Mouse (Mus musculus): ENCODE data around the gene Tspan9. TPM values are rescaled to one million over a fixed set of nuclear protein-coding genes. Genes with fewer than 3 reads are reported as not detected.

Tspan9 gene
- polyA plus RNA-seq, 1 experiment from 2014 or later: 34.5 TPM

GRCm38 (mm10) chr6:128010135-128010971 is 133.0 kb downstream of the Tspan9 start:
- WGBS: 62% methylated on average over 11 of the region's 11 CpGs
- Histone ChIP-seq H3K27me3 (peaks cover 3% of the 10 kb centered on the region; the same call in 1 of the 2 replicates), H3K27ac (0 out of 2 replicates have a peak overlapping the region, but pooled peaks have one; percentile 5), H3K4me1 (peaks cover 22% of the 10 kb centered on the region), H3K9me3 (no peaks in the 10 kb centered on the region), H3K36me3 (replicated peaks) (no peaks in the 10 kb centered on the region), H3K9ac (no peak overlapping the region), H3K4me2 (no peak overlapping the region), H3K4me3 (replicated peaks) (no peak overlapping the region)
- no peak for ATAC-seq (ENCODE audit: low FRiP score)

DNA sequence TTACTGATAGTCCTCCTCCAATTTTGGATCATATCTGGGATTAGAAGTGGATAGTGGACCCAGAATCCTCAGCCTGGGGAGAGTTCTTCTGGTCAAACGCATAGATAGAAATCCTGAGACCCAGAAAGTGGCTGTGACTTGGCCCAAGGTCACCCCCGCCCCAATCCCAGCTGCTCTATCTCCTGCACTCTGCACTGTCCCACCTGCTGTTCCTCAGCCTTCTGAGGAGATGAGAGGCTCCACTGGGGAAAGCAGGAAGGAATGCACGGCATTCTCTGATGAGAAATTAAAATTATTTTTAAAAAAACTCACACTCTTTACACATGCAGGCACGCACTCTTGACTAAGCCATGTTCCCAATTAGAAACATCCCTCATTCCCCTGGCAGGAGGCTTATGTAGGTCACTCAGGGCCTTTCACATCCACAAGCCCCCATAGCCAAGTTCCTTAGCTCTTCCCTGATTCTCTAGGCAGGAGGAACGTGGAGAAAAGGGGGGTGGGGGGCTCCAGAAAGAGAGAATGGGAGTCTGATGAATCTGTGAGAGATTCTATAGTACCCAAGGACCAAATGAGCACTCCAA is 135.3 kb downstream of the Tspan9 start:
- H3K27me3 ChIP-seq: peaks cover 7% of the 10 kb centered on the region; the same call in 1 of the 2 replicates
- peaks cover 29% of the 10 kb centered on the region for H3K4me1 ChIP-seq
- H3K9me3 ChIP-seq: no peaks in the 10 kb centered on the region
- no peak overlapping the region for H3K9ac ChIP-seq
- no peaks in the 10 kb centered on the region for H3K36me3 ChIP-seq (replicated peaks)
- no peak overlapping the region for H3K27ac ChIP-seq
- ATAC-seq (ENCODE audit: low FRiP score): no peak
- 74% methylated on average over 5 of the region's 5 CpGs for WGBS
- H3K4me3 ChIP-seq (replicated peaks): no peak overlapping the region
- no peak overlapping the region for H3K4me2 ChIP-seq

- peaks cover 7% of the 10 kb centered on the region; the same call in 1 of the 2 replicates for H3K27me3 ChIP-seq
- H3K36me3 ChIP-seq (replicated peaks): no peaks in the 10 kb centered on the region
- H3K4me1 ChIP-seq: peaks cover 31% of the 10 kb centered on the region
- no peak overlapping the region for H3K9ac ChIP-seq
- no peak overlapping the region for H3K4me3 ChIP-seq (replicated peaks)
- no peaks in the 10 kb centered on the region for H3K9me3 ChIP-seq
- WGBS: 86% methylated on average over 12 of the region's 12 CpGs
- no peak overlapping the region for H3K4me2 ChIP-seq
- H3K27ac ChIP-seq: no peak overlapping the region
- ATAC-seq (ENCODE audit: low FRiP score): no peak
Measured at GRCm38 (mm10) chr6:128007241-128007701, 136.1 kb downstream of the Tspan9 start.

GRCm38 (mm10) chr6:128006156-128006555 is 137.2 kb downstream of the Tspan9 start:
- Histone ChIP-seq H3K9me3 (no peaks in the 10 kb centered on the region), H3K4me2 (no peak overlapping the region), H3K27ac (no peak overlapping the region), H3K27me3 (peaks cover 7% of the 10 kb centered on the region; the same call in 1 of the 2 replicates), H3K4me1 (peaks cover 30% of the 10 kb centered on the region), H3K36me3 (replicated peaks) (no peaks in the 10 kb centered on the region), H3K4me3 (replicated peaks) (no peak overlapping the region), H3K9ac (no peak overlapping the region)
- 64% methylated on average over 8 of the region's 8 CpGs for WGBS
- no peak for ATAC-seq (ENCODE audit: low FRiP score)

- H3K4me1 ChIP-seq: peaks cover 23% of the 10 kb centered on the region
- no peaks in the 10 kb centered on the region for H3K9me3 ChIP-seq
- no peak overlapping the region for H3K9ac ChIP-seq
- no peak overlapping the region for H3K4me2 ChIP-seq
- 82% methylated on average over 16 of the region's 16 CpGs for WGBS
- no peak overlapping the region for H3K27ac ChIP-seq
- no peaks in the 10 kb centered on the region for H3K36me3 ChIP-seq (replicated peaks)
- ATAC-seq (ENCODE audit: low FRiP score): no peak
- H3K4me3 ChIP-seq (replicated peaks): no peak overlapping the region
- H3K27me3 ChIP-seq: 0 out of 2 replicates have a peak, but pooled peaks cover 4% of the 10 kb centered on the region
Measured at GRCm38 (mm10) chr6:128004544-128004943, 138.8 kb downstream of the Tspan9 start.

GRCm38 (mm10) chr6:128003542-128003941 is 139.9 kb downstream of the Tspan9 start:
- no peak overlapping the region for H3K4me2 ChIP-seq
- no peaks in the 10 kb centered on the region for H3K36me3 ChIP-seq (replicated peaks)
- peaks cover 23% of the 10 kb centered on the region for H3K4me1 ChIP-seq
- ATAC-seq (ENCODE audit: low FRiP score): no peak
- no peaks in the 10 kb centered on the region for H3K9me3 ChIP-seq
- H3K4me3 ChIP-seq (replicated peaks): no peak overlapping the region
- H3K9ac ChIP-seq: no peak overlapping the region
- H3K27ac ChIP-seq: no peak overlapping the region
- WGBS: 69% methylated on average over 5 of the region's 5 CpGs
- H3K27me3 ChIP-seq: 0 out of 2 replicates have a peak, but pooled peaks cover 4% of the 10 kb centered on the region

GRCm38 (mm10) chr6:128002667-128003066 is 140.7 kb downstream of the Tspan9 start:
- Histone ChIP-seq H3K27ac (no peak overlapping the region), H3K36me3 (replicated peaks) (no peaks in the 10 kb centered on the region), H3K4me2 (no peak overlapping the region), H3K9me3 (no peaks in the 10 kb centered on the region), H3K4me3 (replicated peaks) (no peak overlapping the region), H3K4me1 (peaks cover 19% of the 10 kb centered on the region), H3K9ac (no peak overlapping the region), H3K27me3 (0 out of 2 replicates have a peak, but pooled peaks cover 4% of the 10 kb centered on the region)
- ATAC-seq (ENCODE audit: low FRiP score): no peak
- WGBS: 89% methylated on average over 4 of the region's 4 CpGs

DNA sequence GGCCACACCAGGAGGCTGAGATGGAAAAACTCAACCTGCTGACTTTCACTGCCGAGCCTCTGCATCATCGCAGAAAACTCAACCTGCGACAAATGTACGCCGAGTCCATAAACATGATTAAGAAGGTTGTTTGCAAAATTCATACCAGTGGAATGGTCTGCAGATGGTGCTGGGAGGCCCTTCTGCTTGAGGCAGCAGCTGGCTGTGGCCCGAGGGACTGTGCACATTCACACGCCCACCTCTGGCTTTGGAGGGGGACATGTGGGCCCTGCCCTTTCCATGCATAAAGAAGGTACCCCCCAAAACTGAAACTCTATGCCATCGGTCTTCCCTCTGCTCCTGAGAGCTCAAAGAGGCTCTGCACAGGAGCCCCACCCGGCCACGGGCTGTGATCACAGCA is 141.3 kb downstream of the Tspan9 start:
- Histone ChIP-seq H3K27ac (no peak overlapping the region), H3K4me2 (no peak overlapping the region), H3K4me1 (peaks cover 19% of the 10 kb centered on the region), H3K9me3 (no peaks in the 10 kb centered on the region), H3K9ac (no peak overlapping the region), H3K36me3 (replicated peaks) (no peaks in the 10 kb centered on the region), H3K4me3 (replicated peaks) (no peak overlapping the region), H3K27me3 (0 out of 2 replicates have a peak, but pooled peaks cover 4% of the 10 kb centered on the region)
- ATAC-seq (ENCODE audit: low FRiP score): no peak
- WGBS: 73% methylated on average over 10 of the region's 10 CpGs

DNA sequence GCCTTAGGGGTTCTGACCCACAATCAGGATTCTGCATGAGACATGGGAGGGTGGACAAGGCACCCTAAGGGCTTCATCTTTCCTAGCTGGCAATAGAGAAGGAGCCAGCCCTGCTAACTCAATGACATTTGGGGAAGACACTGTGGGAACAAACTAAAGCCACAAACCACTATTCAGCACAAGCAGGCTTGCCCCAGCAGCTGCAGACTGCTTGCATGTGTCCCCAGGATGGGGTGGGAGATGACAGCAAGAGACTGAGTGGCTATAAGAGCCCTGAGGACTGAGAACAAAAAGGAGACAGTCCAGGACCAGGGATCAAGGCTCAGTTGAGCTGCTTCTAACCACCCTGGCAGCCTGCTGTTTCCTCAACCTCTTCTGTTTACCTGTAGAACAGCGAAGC is 141.8 kb downstream of the Tspan9 start:
- no peak overlapping the region for H3K27ac ChIP-seq
- H3K9ac ChIP-seq: no peak overlapping the region
- H3K27me3 ChIP-seq: 0 out of 2 replicates have a peak, but pooled peaks cover 4% of the 10 kb centered on the region
- no peak overlapping the region for H3K4me2 ChIP-seq
- H3K4me3 ChIP-seq (replicated peaks): no peak overlapping the region
- H3K36me3 ChIP-seq (replicated peaks): no peaks in the 10 kb centered on the region
- WGBS: 32% methylated on average over 1 of the region's 1 CpGs
- peaks cover 19% of the 10 kb centered on the region for H3K4me1 ChIP-seq
- ATAC-seq (ENCODE audit: low FRiP score): no peak
- no peaks in the 10 kb centered on the region for H3K9me3 ChIP-seq

DNA sequence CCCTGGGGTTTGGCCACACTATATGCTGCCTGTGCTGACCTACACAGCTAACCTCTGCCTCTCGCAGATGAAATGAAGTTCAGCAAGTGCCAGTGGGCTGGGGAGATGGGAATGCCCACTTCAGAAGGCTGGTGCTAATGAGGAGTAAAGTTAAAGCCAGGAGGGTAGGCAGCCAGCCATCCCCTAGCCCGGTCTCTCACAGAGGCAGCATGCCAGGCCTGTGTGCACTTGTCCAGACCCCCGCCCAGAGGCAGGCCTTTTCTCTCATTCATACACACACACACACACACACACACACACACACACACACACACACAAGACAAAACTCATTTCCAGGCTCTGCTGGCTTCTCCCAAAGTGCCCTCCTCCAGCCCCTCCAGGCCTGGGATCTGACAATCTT is 142.6 kb downstream of the Tspan9 start:
- no peak for ATAC-seq (ENCODE audit: low FRiP score)
- no peak overlapping the region for H3K27ac ChIP-seq

DNA sequence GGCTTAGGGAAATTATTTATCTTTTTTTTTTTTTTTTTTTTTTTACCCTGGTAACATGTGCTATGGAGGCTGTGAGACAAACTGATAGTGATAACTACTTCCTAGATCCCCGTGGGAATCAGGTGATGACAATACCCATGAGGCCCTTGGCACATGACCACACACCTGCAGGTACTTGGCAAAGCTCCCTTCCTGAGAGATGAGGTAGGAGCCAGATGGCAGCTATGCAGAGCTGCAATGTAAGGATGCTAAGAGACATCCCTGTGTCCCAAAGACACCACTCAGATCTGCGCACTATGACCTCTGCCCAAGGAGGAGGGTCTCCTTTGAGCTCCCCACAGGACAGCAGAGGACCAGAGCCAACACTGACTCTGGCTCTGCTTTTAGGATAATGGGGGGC is 144.3 kb downstream of the Tspan9 start:
- no peak overlapping the region for H3K9ac ChIP-seq
- 0 out of 2 replicates have a peak, but pooled peaks cover under 1% of the 10 kb centered on the region for H3K27me3 ChIP-seq
- WGBS: 87% methylated on average over 2 of the region's 2 CpGs
- no peaks in the 10 kb centered on the region for H3K36me3 ChIP-seq (replicated peaks)
- H3K4me1 ChIP-seq: peaks cover 10% of the 10 kb centered on the region; the same call in 1 of the 2 replicates
- H3K27ac ChIP-seq: no peak overlapping the region
- no peak overlapping the region for H3K4me2 ChIP-seq
- no peaks in the 10 kb centered on the region for H3K9me3 ChIP-seq
- H3K4me3 ChIP-seq (replicated peaks): no peak overlapping the region
- ATAC-seq (ENCODE audit: low FRiP score): no peak

More for the DNA sequence above, 142.6 kb downstream of the Tspan9 start:
- H3K27me3 ChIP-seq: 0 out of 2 replicates have a peak, but pooled peaks cover 4% of the 10 kb centered on the region
- no peaks in the 10 kb centered on the region for H3K9me3 ChIP-seq
- no peaks in the 10 kb centered on the region for H3K36me3 ChIP-seq (replicated peaks)
- H3K4me1 ChIP-seq: peaks cover 16% of the 10 kb centered on the region; the same call in 1 of the 2 replicates
- H3K4me3 ChIP-seq (replicated peaks): no peak overlapping the region
- WGBS: 88% methylated on average over 2 of the region's 3 CpGs
- H3K4me2 ChIP-seq: no peak overlapping the region
- no peak overlapping the region for H3K9ac ChIP-seq

DNA sequence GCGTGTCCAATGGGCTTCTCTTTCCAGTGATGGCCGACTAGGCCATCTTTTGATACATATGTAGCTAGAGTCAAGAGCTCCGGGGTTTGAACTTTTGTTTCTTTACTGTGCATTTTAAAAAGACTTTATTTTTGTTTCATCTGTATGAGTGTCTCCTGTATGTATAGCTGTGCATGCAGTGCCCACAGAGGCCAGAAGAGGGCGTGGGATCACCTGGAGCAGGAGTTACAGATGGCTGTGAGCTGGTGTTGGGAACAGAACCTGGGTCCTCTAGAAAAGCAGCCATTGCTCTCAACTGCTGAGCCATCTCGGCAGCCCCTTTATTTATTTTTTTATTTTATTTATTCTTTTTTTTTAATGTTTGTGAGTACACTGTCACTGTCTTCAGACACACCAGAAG is 146.5 kb downstream of the Tspan9 start:
- H3K9ac ChIP-seq: no peak overlapping the region
- WGBS: 77% methylated on average over 5 of the region's 5 CpGs
- no peak for ATAC-seq (ENCODE audit: low FRiP score)

More for the DNA sequence above, 146.5 kb downstream of the Tspan9 start:
- H3K4me1 ChIP-seq: peaks cover 1% of the 10 kb centered on the region; the same call in 1 of the 2 replicates
- H3K27ac ChIP-seq: no peak overlapping the region
- H3K36me3 ChIP-seq (replicated peaks): no peaks in the 10 kb centered on the region
- H3K4me2 ChIP-seq: no peak overlapping the region
- no peaks in the 10 kb centered on the region for H3K9me3 ChIP-seq
- no peak overlapping the region for H3K4me3 ChIP-seq (replicated peaks)
- H3K27me3 ChIP-seq: no peaks in the 10 kb centered on the region

All from forebrain, embryonic 12.5 days (tissue).